Mouse (Mus musculus) mesoderm, embryonic 11.5 days (tissue): ENCODE measurements around the gene Npff.

ENCODE experiments used
- DNase-seq: peaks from one replicate; pipeline ENCODE4 v3.0.0-alpha.2; 2012; ENCODE audit warnings: low read depth, low spot score

Gene Npff

DNA sequence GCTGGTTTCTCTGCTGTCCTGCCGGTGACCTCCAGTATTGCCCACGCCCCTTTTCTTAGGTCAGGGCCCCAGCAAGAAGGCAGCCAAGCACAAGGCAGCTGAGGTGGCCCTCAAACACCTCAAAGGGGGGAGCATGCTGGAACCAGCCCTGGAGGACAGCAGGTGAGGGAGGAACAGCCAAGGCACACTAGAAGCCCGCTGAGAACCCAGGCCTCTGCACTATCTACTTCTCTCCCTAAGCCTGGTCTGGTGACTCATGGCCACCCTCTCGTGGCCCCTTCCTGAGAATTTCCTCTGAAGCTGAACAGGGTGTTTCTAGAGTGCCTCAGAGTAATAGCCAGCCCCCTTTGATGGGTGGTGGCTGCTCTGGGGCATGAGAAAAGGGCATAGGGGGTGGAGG is 4.3 kb downstream of the Npff start:
- no peak for DNase-seq

DNA sequence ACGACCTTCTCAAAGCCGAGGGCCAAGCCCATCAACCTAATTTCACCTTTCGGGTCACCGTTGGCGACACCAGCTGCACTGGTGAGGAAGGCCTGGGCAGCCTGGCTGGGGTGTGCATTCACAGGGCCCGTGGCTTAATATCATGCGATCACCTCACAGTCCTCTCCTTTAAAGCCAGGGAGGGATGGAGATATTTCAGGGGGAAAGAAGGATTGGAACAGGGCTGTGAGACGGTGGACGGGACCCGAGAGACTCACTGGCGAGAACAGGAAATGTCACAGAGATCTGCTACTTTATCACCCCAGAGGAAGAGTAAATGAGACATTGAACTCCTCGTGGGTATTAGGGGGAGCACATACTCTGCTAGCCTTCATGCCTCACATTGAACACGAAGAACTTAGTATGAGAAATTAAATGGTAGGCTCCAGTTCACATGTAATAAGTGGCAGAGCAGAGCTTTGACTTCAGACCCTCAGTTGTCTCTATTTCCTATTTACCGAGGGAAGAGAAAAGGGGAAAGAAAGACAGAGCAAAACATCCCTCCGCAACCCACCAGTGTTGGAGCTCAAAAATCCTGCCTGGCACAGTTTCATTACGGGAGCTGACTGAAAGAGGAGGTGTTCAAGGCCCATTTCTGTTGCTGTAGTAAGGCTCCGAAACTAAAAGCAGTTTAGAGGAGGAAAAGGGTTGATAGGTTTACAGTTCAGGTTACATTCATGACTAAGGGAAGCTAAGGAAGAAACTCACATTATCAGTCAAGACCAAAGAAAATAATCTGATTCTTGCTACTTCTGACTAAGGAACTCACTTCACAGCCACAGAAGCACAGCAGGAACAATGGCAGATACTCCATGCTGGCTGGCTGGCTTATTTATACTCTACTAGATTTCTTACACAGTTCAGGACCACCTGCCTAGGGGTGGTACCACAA is 5.3 kb downstream of the Npff start:
- no peak for DNase-seq

DNA sequence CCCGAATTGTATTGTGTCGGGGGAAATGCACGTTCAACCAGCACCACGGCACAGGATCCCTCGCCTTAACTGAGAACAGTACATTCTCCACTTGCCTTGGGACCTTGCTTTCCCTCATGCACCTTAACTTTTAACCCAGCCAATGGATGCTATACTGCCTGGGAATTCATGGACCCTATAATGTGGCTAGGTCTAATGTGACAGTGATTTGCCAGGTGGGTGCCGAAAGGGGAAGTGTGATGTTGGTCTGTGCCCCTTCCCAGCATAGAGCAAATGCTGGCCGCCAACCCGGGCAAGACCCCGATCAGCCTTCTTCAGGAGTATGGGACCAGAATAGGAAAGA is 5.9 kb downstream of the Npff start:
- DNase-seq = no peak

DNA sequence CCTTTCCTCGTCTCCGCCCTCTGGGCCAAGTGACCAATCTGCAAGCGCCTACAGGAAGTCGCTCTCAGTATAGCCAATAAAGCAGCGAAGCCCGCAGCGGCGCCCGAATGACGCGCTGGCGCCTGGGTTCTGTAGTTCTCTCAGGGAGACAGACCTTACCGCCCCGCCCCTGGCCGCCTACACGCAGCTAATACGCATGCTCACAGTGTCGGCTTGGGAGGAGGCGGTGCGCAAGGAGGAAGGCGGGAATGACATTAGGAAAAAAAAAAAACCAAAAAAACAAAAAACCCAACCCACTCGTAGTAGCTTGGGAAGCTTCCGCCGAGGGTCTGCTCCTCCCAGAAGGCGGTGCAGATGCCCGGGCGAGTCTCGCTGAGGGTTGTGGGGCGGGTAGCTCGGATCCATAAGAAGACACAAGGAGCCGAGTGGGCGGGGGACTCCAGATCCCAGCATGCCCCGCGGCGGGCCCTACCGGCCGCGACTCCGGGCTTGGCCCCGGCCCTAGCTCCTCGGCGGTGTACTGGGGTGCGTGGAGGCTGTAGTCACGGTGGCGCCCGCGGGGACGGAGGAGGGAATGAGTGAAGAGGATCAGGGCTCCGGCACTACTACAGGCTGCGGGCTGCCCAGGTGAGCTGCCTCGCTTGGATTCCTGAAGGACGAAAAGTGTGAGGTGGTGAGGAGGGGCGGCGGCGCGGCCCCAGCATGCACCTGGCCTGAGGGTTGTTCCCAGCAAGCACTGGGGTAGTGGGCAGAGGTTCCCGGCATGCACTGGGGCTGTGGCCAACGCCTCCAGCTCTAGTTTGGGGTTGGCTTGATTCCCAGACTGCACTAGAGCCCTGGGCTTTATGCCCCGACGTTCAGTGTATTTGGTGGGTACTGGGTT is 6.5 kb downstream of the Npff start, which contains the start of gene Tarbp2:
Gene Tarbp2 (plus strand): TSS at position 217 of the 883 bp plus-strand sequence.
- peak; percentile 100 for DNase-seq

DNA sequence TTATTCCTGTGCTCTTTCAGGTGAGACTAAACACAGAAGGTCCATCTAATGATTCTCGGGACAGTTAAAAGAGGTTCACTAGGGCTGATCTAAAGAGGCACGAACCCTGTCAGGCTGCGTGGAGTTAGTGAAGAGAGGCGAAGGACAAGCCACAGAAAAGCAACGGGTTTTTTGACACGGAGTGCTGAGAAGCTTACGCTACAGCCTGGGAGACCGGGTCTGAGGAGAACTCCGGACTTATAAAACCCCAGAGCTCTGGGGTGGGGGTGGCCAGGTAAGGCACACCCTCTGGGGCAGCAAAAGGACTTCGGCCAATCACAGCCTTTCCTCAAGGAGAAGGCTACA is 7.1 kb downstream of the Npff start:
- DNase-seq = no peak

DNA sequence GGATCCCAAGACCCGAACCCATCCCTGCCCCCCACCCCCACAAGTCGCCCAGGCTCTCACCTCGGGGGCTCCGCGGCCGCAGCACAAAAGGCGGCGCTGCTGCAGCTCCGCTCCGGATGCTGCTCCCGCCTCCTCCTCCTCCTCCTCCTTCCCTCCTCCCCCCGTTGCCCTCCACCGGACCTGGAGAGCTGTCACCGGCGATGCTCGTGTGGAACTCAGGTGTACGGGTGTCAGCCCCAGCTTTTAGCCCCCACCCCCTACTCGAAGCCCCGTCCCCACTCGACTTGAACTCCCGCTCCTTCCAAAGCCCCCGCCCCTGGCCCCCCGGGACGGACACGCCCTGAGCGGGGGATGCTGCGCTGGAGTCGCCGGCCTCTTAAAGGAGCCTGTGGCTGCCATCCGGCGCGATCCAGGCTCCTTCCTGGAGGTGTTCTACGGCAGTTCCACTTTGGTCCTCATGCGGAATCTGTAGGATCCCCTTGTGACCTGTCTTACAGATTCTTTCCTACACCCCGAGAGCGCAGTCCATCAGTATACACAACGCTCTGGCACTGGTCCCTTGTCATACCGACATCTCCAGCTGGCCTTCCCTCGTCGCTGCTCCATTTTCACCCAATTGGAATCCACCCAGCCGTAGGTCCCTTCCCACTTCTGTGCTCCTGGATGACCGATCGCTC is 7.9 kb downstream of the Npff start, which contains the start of gene Map3k12:
Gene Map3k12 (minus strand): TSS at position 337 of the 677 bp plus-strand sequence.
- DNase-seq = peak; percentile 66

DNA sequence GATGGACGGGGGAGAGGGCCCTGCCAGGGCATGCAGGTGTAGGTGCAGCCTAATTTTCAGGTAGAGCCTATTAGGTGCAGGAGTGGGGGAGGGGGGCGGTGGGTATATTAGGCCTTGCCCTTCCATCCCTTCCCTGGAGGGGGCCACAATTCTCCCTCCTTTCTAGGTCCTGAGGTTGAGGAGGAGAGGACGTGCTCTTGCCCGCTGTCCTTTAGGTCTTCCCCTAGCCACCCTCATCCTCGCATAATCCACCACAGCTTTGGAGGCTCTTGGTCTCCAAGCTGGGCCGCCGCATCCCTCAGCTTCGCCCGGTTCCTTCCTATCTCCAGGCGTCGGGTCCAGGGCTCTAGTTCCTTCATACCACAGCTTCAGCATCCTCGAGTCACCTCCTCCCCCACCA is 8.4 kb downstream of the Npff start:
- DNase-seq = no peak

DNA sequence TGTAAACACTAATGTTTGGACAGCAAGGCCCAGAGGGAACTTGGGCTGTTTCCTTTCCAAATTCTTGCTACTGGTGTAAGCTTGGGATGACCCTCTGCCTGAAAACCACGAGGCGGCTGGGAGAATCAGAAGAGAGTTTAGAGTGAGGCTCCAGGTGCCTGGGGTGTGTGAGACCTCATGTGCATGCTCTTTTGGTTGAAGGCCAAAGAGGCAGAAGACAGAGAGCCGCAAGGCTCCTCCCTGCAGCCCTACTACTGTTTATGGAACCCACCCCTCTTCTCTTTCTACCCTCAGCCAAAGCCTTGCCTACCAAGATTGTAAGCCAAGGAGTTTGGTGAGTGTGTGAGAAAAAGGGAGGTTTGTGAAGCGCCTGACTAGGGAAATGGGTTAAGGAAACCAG is 9.0 kb downstream of the Npff start:
- DNase-seq = no peak

DNA sequence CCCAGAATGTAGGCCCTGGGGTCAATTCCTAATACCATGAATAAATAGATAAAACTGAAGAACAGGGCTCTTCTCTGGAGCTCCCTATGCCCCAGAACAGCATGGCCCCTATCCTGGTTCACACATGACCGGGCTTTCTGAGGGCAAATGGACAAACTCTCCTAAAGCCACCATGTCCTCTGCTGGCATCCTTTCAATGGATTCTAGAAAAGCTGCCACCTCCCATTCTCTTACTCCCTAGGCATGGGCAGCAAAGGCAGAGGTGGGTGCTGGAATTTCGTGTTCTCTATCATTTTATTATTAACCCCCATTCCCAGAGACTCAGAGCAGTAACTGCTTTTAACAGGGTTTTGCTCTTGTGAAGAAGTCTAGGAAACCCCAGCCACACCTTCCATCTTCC is 9.5 kb downstream of the Npff start:
- no peak for DNase-seq

DNA sequence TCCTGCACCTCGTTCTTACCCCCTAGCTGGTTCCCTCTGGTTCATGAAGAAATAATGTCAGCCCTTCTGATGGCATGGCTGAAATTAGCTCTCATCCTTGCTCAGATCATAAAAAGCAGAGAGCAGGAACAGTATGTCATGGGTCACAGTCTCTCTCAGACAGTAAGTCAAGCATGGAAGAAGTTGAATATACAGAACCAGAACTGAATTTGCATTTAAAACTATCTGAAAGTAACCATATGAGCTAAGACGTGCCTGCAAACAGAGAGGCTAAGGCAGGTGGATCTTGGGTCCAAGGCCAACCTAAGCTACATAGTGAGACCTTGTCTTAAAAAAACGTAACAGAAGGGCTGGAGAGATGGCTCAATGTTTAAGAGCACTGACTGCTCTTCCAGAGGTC is 11.7 kb downstream of the Npff start:
- DNase-seq = no peak

DNA sequence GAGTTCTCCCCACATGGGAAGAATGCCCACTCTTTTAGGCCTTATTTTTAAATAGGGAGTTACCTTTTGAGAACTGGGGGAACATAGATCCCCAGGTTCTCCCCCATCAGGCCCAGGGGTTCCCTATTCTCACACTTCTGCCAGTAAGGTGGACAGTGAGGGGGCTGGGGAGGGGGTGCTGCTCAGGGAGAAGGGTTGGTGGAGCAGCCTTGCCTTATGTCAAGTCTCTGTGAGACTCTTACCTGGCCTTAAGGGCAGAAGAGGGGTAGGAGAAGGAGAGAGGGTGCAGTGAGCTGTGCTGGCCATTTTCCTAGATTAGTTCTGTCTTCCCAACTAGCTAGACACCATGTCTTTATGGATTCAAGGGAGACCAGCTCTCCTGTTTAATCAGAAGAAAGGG is 12.3 kb downstream of the Npff start:
- no peak for DNase-seq

DNA sequence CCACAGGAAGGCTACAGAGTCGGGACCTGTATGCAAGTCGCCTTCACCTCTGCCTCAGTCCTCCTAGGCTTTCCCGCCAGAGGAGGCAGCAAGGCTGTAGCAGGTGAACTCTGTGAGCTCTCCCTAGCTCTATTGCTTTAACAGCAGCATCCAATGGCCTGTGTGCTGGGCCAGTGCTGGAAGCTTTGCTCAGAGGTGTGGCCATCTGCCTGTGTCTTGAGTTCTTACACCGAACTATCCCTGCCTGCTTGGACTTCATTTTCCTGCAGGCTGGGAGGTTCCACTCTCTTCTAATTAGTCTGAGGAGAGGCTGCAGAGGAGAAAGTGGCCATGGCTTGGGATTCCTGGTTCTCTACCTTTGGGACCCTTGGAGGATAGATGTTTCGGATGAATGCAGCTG is 12.7 kb downstream of the Npff start:
- no peak for DNase-seq

DNA sequence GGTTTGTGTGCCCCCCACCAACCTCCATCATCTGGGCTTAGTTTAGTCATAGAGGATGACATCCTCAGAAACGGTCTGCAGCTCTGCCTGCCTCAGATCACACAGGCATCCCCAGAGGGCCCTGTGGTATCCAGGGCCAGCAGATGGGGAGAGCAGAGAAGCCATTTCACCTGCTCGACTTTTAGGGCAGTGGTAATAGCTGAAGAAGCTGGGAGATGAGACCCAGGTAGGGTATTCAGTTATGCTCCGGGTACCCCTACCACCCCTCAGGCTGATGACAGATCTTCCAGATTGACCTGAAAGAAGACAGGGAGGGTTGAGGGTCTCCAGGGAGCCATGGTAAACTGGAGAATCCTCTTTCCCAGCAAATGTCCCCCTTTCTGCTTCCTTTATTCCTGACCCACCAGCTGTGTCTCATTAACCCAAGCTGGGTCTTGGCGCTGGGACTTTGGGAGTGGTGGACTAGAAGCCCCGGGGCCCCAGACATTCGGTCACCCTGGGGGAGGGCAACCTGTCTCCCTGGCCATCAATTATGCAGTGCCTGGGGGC is 13.4 kb downstream of the Npff start:
- DNase-seq = peak; percentile 74

DNA sequence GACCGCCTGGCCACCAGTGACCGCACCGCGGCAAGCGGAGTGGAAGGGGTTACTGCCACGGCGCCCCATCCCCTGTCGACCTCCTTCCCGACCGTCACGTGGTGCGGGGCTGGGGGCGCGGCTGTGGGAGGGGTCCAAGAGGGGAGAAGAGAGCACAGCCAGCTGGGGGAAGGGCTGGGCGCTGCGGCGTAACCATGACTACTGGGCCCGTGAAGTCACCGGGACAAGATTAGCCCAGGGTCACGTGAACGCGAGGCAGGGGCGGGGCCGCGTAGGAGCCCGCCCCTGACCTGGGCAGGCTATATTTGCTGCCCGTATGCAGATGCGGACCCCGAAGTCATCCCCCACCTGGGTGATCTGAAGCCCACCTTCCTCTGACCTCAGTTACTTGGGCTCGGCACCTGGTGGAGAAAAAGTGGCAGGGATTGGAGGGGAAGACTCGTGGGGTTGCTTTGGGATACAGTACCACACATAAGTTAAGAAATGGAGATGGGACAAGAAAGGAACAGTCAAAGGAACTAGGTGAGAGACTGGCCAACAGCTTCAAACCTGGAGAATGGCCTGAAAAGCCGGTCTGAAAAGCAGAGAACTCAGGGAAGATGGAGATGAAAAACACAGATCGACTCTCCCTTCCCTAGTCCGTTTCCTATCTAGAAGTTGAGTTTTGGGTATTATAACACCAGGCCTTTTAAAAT is 14.0 kb downstream of the Npff start:
- peak; percentile 96 for DNase-seq

DNA sequence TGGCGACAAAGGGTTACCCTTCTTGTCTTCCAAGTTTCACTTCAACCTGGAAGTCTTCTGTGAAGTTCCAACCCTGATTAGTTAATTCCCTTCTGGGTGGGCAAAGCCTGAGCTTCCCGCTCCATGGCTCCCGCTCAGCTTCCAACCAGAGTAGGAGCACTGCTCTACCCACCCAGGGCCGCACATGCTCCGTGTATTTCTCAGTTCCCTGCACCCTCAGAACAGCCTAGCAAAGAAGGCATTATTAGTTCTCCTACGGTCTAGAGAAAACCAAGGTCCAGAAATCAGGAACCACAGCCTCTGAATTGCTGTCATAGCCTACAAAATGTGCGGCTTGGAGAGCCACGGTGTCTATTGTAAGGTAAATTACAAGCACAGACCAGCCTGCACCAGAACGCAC is 14.6 kb downstream of the Npff start:
- DNase-seq = no peak

DNA sequence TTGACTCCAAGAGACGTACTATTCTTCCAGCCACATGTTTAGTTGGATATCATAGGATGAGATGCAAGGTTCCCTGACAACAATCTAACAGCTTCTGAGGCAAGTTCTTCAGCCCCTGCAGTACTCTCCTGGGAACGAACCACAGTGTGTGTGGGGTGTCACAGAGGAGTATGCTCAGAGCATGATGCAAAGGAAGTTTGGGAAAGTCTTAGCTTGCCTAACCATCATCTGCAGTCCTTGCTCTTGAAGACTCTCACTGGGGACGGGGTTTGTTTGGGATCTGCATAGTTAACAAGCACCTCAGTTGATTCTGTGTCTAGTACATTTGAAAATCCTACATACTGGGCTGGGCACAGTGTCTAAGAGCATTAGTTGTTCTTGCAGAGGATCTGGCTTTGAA is 16.4 kb downstream of the Npff start:
- DNase-seq = no peak

DNA sequence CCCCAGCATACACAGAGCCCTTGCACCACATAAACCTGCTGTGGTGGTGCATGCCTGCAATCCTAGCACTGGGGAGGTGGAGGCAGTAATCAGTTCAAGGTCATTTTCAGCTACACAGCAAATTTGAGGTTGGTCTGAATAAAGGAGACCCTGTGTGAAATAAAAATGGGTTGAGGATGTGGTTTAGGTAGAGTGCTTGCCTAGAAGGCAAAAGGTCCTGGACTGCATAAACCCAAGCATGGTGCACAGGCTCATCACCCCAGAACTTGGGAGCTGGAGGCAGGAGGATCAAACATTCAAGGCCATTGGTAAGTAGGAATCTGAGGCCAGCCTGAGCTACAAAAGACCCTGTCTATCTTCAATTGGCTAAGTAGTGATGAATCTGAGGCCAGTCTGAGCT is 17.2 kb downstream of the Npff start:
- DNase-seq = no peak

DNA sequence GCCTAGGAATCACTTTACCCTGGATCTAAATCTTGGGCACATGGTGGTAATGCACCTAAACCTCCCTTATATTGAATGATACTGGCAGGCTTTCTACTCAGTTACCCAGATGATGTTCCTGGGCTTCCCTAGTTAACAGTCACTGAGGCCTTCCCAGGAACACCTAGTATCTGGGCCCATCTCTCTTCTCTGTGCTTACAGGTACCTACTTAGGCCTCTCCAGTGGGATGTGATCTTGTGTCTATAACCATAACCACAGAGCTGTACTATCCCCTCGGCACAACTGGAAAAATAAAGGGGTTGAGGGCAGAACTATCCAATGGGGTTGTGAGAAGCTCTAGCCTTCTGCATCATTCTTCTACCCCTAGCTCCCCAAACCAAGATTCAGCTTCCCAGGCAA is 17.9 kb downstream of the Npff start:
- no peak for DNase-seq

DNA sequence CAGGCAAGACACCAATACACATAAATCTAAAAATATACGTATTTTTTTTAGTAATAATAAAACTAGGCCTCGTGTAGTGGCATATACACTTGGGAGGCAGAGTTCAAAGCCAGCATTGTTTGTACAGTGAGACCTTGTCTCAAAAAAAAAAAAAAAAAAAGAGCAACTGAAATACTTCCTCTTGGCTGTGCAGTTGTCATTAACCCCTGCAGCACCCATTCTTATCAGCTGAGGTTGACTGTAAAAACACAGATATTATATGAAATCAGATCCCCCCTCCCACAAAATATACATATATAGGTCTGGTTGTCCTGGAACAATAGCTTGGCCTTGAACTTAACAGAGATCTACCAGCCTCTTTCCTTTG is 18.3 kb downstream of the Npff start:
- DNase-seq = no peak

DNA sequence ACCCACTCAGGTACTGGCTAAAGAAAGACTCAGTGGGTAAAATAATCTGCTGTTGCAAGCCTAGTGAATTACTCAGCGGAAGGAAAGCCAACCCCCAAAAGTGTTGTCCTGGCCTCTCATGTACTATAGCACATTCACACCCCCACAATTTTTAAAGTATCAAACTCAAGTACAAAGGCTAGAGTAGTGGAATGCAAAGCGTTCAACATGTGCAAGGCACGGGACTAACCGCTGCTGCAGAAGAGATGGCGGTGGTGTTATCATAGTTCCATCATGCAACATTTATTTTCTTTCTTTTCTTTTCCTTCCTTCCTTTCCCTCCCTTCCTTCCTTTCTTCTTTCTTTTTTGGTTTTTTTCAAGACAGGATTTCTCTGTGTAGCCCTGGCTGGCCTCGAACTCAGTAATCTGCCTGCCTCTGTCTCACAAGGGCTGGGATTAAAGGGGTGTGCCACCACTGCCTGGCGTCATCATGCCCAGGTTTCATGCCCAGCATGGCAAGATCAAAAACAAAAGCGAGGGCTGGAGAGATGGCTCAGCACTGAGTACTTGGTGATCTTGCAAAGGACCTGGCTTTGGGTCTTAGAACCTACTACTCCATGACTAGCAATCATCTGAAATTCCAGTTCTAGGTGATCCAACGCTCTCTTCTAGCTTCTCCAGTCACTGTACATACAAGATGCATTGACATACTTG is 18.8 kb downstream of the Npff start:
- no peak for DNase-seq
